Mouse (Mus musculus) E14TG2a.4 (cell line): ENCODE results near the gene Hspbap1.

Experiments used
- H3K27me3 ChIP-seq: 2 replicates; pipeline ENCODE4 v1.6.1; 2014; ENCODE audit warnings: low read length, control low read depth; ENCODE audit not compliant: insufficient read depth
- H3K36me3 ChIP-seq: 2 replicates; pipeline ENCODE4 v1.6.1; 2014; ENCODE audit warnings: low read length, control low read depth; ENCODE audit not compliant: insufficient read depth
- H3K4me1 ChIP-seq: replicated peaks from 2 replicates; pipeline ENCODE4 v1.6.1; 2014; ENCODE audit warnings: low read depth, low read length, control low read depth
- H3K4me3 ChIP-seq: replicated peaks from 2 replicates; pipeline ENCODE4 v1.5.1; 2014; ENCODE audit warnings: mild to moderate bottlenecking, low read length
- H3K9me3 ChIP-seq: 2 replicates; pipeline ENCODE4 v1.6.1; 2014; ENCODE audit warnings: low read length, control low read depth
- CTCF ChIP-seq: conservative IDR thresholded peaks from 2 replicates; pipeline ENCODE4 v1.5.1; 2014; ENCODE audit warnings: low read length
- NANOG ChIP-seq: IDR thresholded peaks from 2 replicates; pipeline ENCODE4 v1.6.1; 2014; ENCODE audit warnings: borderline replicate concordance, low read length, mixed read lengths
- POU5F1 ChIP-seq: IDR thresholded peaks from 2 replicates; pipeline ENCODE4 v1.6.1; 2014; ENCODE audit warnings: low read length, borderline replicate concordance

Gene Hspbap1

DNA sequence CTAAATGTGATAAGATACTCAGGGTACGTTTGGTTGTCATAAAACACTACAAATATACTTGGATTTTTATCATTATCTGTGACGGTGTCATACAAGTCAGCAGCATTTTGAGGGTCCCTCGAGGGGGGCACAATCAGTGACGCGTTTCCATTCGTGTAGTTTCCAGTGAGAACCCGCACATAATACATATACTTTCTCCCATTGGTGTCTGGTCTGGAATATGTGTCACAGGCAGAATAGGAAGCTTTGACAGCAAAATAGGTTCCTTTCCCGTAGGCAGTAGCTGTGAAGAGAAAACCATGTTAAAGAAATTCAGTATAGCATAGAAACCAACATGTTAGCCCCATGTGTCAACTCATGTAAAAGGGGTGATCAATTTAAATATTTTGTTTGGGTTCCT is 64.5 kb downstream of the Hspbap1 start:
- H3K36me3 ChIP-seq: peaks cover 1% of the 10 kb centered on the region; the same call in 1 of the 2 replicates
- H3K27me3 ChIP-seq: no peaks in the 10 kb centered on the region
- H3K9me3 ChIP-seq: 0 out of 2 replicates have a peak, but pooled peaks cover 5% of the 10 kb centered on the region
- H3K4me1 ChIP-seq: peaks cover 7% of the 10 kb centered on the region
- TF ChIP-seq CTCF: no peak
- no peak for TF ChIP-seq NANOG
- no peak for TF ChIP-seq POU5F1
- no peak overlapping the region for H3K4me3 ChIP-seq

DNA sequence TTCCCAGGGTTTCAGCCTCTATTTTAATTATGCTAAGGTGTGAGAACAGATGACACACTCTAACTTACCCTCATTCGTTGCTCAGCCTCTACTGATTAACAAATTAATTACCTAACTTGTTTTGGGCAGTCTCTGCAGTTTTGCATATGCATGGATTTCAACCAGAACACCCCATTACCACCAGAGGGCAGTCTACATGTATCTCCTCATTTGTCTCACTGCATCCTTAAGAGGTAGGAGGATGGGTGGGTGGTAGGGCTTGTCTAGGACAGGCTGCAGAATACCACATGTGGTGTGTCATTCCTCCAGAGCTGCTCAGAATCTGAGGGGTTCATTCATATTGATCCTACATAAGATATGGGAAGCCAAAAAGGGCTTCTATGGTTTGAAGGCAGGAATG is 69.5 kb downstream of the Hspbap1 start:
- H3K36me3 ChIP-seq: peaks cover 6% of the 10 kb centered on the region; the same call in 1 of the 2 replicates
- H3K4me1 ChIP-seq: peaks cover 17% of the 10 kb centered on the region
- TF ChIP-seq CTCF (peak; percentile 82), NANOG (no peak), POU5F1 (peak; percentile 80)
- H3K4me3 ChIP-seq: no peak overlapping the region
- H3K27me3 ChIP-seq: no peaks in the 10 kb centered on the region
- H3K9me3 ChIP-seq: no peaks in the 10 kb centered on the region

DNA sequence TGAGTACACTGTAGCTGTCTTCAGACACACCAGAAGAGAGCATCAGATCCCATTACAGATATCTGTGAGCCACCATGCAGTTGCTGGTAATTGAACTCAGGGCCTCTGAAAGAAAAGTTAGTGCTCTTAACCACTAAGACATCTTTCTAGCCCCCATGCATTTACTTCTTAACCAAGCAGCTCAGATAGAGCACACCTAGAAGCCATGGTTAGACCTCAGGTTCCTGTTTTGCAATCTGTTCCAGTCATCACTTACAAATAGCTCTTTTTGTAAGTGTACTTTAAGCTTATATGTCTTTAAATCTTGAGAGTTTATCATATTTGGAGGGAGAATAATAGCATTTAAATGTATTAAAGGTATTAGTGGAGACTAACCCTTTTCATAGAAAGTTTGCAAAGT is 77.0 kb downstream of the Hspbap1 start:
- peaks cover 6% of the 10 kb centered on the region; the same call in 1 of the 2 replicates for H3K36me3 ChIP-seq
- peaks cover 5% of the 10 kb centered on the region; the same call in 1 of the 2 replicates for H3K9me3 ChIP-seq
- TF ChIP-seq POU5F1 (no peak), CTCF (no peak), NANOG (no peak)
- H3K4me1 ChIP-seq: peaks cover 5% of the 10 kb centered on the region
- H3K4me3 ChIP-seq: no peak overlapping the region
- no peaks in the 10 kb centered on the region for H3K27me3 ChIP-seq

DNA sequence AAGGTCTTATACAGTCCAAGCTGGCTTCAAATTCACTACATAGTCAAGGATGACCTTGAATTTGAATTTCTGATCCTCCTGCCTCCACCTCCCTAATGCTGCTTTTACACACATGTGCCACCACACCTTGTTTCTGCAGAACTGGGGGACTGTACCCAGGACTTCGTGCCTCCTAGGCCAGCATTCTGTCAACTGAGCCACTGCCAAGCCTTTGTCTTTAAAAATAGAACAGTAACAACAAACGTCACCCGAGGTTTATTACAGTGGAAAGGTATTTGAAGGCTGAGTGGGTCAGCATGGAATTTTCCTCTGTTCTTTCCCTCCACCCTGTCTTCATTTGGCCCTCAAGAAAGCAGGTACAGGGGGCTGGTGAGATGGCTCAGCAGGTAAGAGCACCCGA is 85.7 kb downstream of the Hspbap1 start:
- Histone ChIP-seq H3K27me3 (no peaks in the 10 kb centered on the region; the same call in 1 of the 2 replicates), H3K4me1 (peaks cover 28% of the 10 kb centered on the region), H3K4me3 (no peak overlapping the region), H3K9me3 (no peaks in the 10 kb centered on the region), H3K36me3 (no peaks in the 10 kb centered on the region)
- TF ChIP-seq POU5F1: no peak
- no peak for TF ChIP-seq CTCF
- TF ChIP-seq NANOG: no peak

DNA sequence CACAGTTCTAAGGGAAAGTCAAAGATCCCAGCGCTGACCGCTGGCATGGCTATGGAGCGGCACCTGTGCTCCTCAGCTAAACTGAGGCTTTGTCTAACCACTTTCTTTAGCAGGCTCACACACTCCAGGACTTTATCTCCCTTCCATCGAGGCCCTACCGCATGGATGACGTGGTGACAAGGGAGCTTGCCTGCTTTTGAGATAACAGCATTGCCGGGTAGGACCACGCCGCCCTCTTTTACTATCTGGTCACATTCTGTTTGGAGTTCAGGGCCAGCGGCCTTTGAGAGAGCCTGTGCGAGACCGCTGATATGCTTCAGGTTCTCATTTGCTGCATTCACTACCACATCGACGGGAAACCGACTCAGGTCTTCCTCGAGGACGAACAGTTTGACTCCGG is 86.6 kb downstream of the Hspbap1 start:
- peaks cover 37% of the 10 kb centered on the region for H3K4me1 ChIP-seq
- H3K4me3 ChIP-seq: no peak overlapping the region
- no peaks in the 10 kb centered on the region for H3K36me3 ChIP-seq
- no peaks in the 10 kb centered on the region; the same call in 1 of the 2 replicates for H3K27me3 ChIP-seq
- H3K9me3 ChIP-seq: peaks cover 3% of the 10 kb centered on the region; the same call in 1 of the 2 replicates
- TF ChIP-seq CTCF: no peak
- no peak for TF ChIP-seq NANOG
- TF ChIP-seq POU5F1: no peak

DNA sequence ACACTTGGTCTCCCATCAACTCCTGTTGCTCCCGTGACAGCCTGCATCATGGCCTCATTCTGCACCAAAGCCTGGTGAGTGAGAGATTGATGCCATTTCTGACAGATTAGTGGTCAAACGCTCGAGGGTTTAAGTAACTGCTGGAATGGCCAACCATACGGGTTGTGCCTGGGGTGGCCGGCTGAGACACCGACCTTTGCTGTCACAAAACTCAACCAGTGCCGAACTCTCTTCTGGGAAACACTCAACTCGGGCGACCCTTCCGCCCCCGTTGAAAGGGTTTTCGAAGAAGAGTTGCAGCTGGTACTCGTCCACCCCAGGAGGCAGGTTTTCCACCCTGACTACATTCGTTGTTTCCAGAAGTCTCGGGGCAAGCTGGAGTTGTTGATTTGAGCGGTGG is 90.1 kb downstream of the Hspbap1 start:
- TF ChIP-seq POU5F1 (no peak), NANOG (no peak), CTCF (no peak)
- peaks cover 38% of the 10 kb centered on the region for H3K4me1 ChIP-seq
- no peaks in the 10 kb centered on the region; the same call in 1 of the 2 replicates for H3K27me3 ChIP-seq
- peaks cover 4% of the 10 kb centered on the region; the same call in 1 of the 2 replicates for H3K36me3 ChIP-seq
- H3K9me3 ChIP-seq: peaks cover 3% of the 10 kb centered on the region; the same call in 1 of the 2 replicates
- H3K4me3 ChIP-seq: no peak overlapping the region

DNA sequence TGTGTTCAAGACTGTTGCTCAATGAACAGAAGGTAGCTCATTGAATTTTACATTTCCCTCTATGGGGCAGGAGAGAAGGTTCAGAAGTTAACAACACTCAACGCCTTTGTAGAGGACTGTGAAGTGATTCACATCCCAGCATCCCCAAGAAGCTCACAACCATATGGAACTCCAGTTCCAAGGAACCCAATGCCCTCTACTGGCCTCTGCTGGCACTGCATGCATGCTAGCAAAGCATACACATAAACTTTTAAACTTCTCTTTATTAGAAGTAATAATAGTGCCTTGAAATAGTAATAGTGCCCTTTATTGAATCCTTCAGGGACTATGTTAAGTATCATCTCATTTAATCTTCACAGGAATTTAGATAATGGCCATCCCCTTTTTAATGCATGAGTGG is 91.9 kb downstream of the Hspbap1 start:
- H3K4me1 ChIP-seq: peaks cover 41% of the 10 kb centered on the region
- H3K27me3 ChIP-seq: no peaks in the 10 kb centered on the region; the same call in 1 of the 2 replicates
- H3K4me3 ChIP-seq: no peak overlapping the region
- peak; percentile 93 for TF ChIP-seq CTCF
- no peak for TF ChIP-seq NANOG
- no peak for TF ChIP-seq POU5F1
- peaks cover 3% of the 10 kb centered on the region; the same call in 1 of the 2 replicates for H3K9me3 ChIP-seq
- H3K36me3 ChIP-seq: peaks cover 4% of the 10 kb centered on the region; the same call in 1 of the 2 replicates

DNA sequence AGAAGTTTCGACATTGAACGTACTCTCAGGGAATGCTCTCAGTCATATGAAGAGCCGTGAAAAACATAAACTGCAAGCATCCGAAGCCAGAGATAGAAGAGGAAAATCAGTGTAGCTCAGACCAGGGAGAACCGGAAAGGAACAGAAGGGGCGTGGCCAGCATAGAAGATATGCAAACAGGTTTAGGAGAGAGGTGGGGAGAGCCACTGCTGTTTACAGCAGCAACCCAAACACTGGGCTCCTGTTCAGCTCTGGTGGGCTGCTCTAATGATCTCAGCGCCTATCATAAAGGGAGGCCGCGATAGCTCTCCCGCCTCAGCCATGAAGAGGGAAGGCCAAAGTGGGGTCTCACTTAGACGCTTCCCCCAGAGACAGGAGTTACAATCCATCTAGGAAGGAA is 97.6 kb downstream of the Hspbap1 start:
- Histone ChIP-seq H3K4me3 (0 out of 2 replicates have a peak overlapping the region, but pooled peaks have one; percentile 18), H3K4me1 (peaks cover 62% of the 10 kb centered on the region), H3K27me3 (peaks cover 7% of the 10 kb centered on the region; the same call in 1 of the 2 replicates), H3K36me3 (peaks cover 4% of the 10 kb centered on the region; the same call in 1 of the 2 replicates), H3K9me3 (no peaks in the 10 kb centered on the region)
- TF ChIP-seq NANOG (no peak), CTCF (no peak), POU5F1 (no peak)
